Mouse (Mus musculus) cortical plate, adult 2 months (tissue): ENCODE measurements around the gene Foxl1.

Source experiments
- CTCF ChIP-seq: fragments of 200-500 bp; IDR thresholded peaks from 2 replicates; pipeline ENCODE4 v1.5.1; 2011; ENCODE audit warnings: mild to moderate bottlenecking, control low read depth, low read length; ENCODE audit not compliant: insufficient read depth; ENCODE audit errors: extremely low read depth
- POLR2A ChIP-seq: fragments of 200-500 bp; IDR thresholded peaks from 2 replicates; pipeline ENCODE4 v1.6.1; 2011; ENCODE audit warnings: mild to moderate bottlenecking, low read length, control low read depth; ENCODE audit not compliant: insufficient read depth; ENCODE audit errors: extremely low read depth

DNA sequence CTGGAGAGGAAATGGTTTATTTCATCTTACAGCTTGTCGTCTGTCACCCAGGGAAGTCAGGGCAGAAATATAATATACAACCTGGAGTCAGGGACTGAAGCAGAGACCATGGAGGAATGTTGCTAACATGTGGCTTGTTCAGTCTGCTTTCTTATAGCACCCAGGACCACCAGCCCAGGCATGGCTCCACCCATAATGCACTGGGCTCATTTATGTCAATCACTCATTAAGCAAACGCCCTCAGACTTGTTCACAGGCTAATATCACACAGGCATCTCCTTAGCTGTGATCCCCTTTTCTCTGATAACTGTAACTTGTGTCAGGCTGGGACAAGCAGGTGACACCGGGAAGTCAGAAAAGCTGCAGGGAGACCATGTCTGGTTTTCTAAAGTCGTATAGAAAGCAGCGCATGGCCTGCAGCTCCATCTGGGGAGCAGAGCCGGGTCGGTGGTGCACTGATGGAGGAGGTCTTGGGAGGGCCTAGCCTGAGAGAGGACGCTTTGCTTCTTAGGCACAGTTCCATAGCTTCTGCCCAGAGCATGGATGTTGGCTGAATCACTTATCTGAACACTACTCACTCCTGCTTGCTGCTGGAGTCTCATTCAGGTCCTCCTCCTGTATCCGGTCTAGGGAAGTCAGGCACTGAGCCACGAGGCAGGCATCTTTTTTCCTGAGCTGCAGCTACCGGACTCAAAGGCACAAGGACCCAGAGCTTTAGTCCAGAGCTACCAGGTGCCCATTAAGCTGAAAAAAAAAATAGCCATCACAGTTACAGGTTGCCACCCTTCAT is 35.4 kb downstream of the Foxl1 start:
- no peak for TF ChIP-seq CTCF
- no peak for TF ChIP-seq POLR2A
